Mouse (Mus musculus): ENCODE data around the gene Gm45713. TPM values are rescaled to one million over a fixed set of nuclear protein-coding genes. Genes with fewer than 3 reads are reported as not detected.
"Not testable (repeated sequence)": the region's sequence is repeated elsewhere in the genome, so short reads cannot be mapped to it uniquely, and the experiment has no call there.

Gm45713 gene
- polyA plus RNA-seq, 1 experiment, result 0.06 TPM

GRCm38 (mm10) chr7:45112529-45112928 is 23.5 kb downstream of the Gm45713 start:
- TF ChIP-seq CTCF (IDR thresholded peaks at IDR 0.05; ENCODE audit: control insufficient read depth, insufficient read depth, insufficient replicate concordance, low read depth, low read length) (no peak), POLR2A (IDR thresholded peaks at IDR 0.05; ENCODE audit: control insufficient read depth, low read depth, low read length) (no peak)
- Histone ChIP-seq H3K36me3 (ENCODE audit: control insufficient read depth, insufficient read depth, low read length) (no peaks in the 10 kb centered on the region), H3K4me1 (ENCODE audit: control insufficient read depth, insufficient read depth, low read length) (no peaks in the 10 kb centered on the region), H3K4me3 (ENCODE audit: control insufficient read depth, low read depth, low read length) (no peak overlapping the region), H3K27ac (ENCODE audit: control insufficient read depth, insufficient read depth, low read depth, low read length) (no peak overlapping the region), H3K27me3 (ENCODE audit: control insufficient read depth, insufficient read depth, low read length) (no peaks in the 10 kb centered on the region)

GRCm38 (mm10) chr7:45111940-45112339 is 24.1 kb downstream of the Gm45713 start:
- Histone ChIP-seq H3K27me3 (ENCODE audit: control insufficient read depth, insufficient read depth, low read length) (no peaks in the 10 kb centered on the region), H3K4me3 (ENCODE audit: control insufficient read depth, low read depth, low read length) (no peak overlapping the region), H3K27ac (ENCODE audit: control insufficient read depth, insufficient read depth, low read depth, low read length) (no peak overlapping the region), H3K36me3 (ENCODE audit: control insufficient read depth, insufficient read depth, low read length) (no peaks in the 10 kb centered on the region), H3K4me1 (ENCODE audit: control insufficient read depth, insufficient read depth, low read length) (no peaks in the 10 kb centered on the region)
- no peak for TF ChIP-seq CTCF (IDR thresholded peaks at IDR 0.05; ENCODE audit: control insufficient read depth, insufficient read depth, insufficient replicate concordance, low read depth, low read length)
- TF ChIP-seq POLR2A (IDR thresholded peaks at IDR 0.05; ENCODE audit: control insufficient read depth, low read depth, low read length), result no peak

GRCm38 (mm10) chr7:45110089-45110488 is 25.9 kb downstream of the Gm45713 start:
- not testable (repeated sequence) for H3K27me3 ChIP-seq (ENCODE audit: control insufficient read depth, insufficient read depth, low read length); H3K27ac ChIP-seq (ENCODE audit: control insufficient read depth, insufficient read depth, low read depth, low read length)

DNA sequence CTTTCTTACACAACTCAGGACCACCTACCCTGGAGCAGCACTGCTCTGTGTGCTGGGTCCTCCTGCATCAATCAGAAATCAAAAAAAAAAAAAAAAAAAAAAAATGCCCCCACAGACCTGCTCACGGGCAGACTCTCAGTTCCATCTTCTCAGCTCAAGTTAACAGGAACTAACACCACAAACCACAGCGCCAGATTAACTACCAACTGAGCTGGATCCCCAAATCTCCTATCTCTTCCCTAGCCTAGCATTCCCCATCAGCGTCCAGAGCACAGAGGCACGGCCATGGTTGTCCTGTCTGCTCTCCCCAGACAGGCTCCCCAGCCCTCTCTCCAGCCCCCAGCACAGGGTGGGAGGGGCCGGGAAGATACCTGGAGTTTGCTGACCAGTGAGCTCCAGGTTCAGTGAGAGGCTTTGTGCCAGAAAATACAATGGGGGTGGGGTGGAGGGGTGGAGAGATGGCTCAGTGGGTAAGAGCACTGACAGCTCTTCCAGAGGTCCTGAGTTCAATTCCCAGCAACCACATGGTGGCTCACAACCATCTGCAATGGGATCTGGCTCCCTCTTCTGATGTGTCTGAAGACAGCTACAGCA is 28.9 kb downstream of the Gm45713 start:
- H3K36me3 ChIP-seq (ENCODE audit: control insufficient read depth, insufficient read depth, low read length), result no peaks in the 10 kb centered on the region
- no peaks in the 10 kb centered on the region for H3K4me1 ChIP-seq (ENCODE audit: control insufficient read depth, insufficient read depth, low read length)
- TF ChIP-seq CTCF (IDR thresholded peaks at IDR 0.05; ENCODE audit: control insufficient read depth, insufficient read depth, insufficient replicate concordance, low read depth, low read length) (no peak), POLR2A (IDR thresholded peaks at IDR 0.05; ENCODE audit: control insufficient read depth, low read depth, low read length) (no peak)
- no peaks in the 10 kb centered on the region for H3K27me3 ChIP-seq (ENCODE audit: control insufficient read depth, insufficient read depth, low read length)
- H3K4me3 ChIP-seq (ENCODE audit: control insufficient read depth, low read depth, low read length), result no peak overlapping the region
- H3K27ac ChIP-seq (ENCODE audit: control insufficient read depth, insufficient read depth, low read depth, low read length), result no peak overlapping the region

More at GRCm38 (mm10) chr7:45110089-45110488, 25.9 kb downstream of the Gm45713 start:
- not testable (repeated sequence) for H3K4me3 ChIP-seq (ENCODE audit: control insufficient read depth, low read depth, low read length); H3K36me3 ChIP-seq (ENCODE audit: control insufficient read depth, insufficient read depth, low read length); H3K4me1 ChIP-seq (ENCODE audit: control insufficient read depth, insufficient read depth, low read length)

DNA sequence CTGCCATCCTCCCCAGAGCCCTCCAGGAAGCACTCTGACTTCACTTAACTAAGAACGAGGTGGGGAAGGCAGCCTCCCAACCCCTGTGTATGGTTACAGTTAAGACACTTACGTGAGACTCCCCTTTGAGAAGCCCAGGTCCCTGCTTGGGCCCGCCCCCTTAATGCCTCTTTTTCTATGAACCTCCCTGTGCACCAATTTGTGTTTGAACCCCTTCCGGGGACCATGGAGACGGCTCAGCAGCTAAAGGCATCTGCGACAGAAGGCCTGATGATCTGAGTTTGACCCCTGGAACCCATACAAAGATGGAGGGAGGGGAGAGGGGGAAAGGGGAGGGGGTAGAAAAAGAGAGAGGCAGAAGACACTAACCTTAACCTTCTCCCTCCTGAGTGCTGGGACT is 29.6 kb downstream of the Gm45713 start:
- H3K4me3 ChIP-seq (ENCODE audit: control insufficient read depth, low read depth, low read length), result no peak overlapping the region
- no peaks in the 10 kb centered on the region for H3K4me1 ChIP-seq (ENCODE audit: control insufficient read depth, insufficient read depth, low read length)
- H3K27me3 ChIP-seq (ENCODE audit: control insufficient read depth, insufficient read depth, low read length), result no peaks in the 10 kb centered on the region
- no peak for TF ChIP-seq POLR2A (IDR thresholded peaks at IDR 0.05; ENCODE audit: control insufficient read depth, low read depth, low read length)
- TF ChIP-seq CTCF (IDR thresholded peaks at IDR 0.05; ENCODE audit: control insufficient read depth, insufficient read depth, insufficient replicate concordance, low read depth, low read length), result no peak
- no peak overlapping the region for H3K27ac ChIP-seq (ENCODE audit: control insufficient read depth, insufficient read depth, low read depth, low read length)
- no peaks in the 10 kb centered on the region for H3K36me3 ChIP-seq (ENCODE audit: control insufficient read depth, insufficient read depth, low read length)

DNA sequence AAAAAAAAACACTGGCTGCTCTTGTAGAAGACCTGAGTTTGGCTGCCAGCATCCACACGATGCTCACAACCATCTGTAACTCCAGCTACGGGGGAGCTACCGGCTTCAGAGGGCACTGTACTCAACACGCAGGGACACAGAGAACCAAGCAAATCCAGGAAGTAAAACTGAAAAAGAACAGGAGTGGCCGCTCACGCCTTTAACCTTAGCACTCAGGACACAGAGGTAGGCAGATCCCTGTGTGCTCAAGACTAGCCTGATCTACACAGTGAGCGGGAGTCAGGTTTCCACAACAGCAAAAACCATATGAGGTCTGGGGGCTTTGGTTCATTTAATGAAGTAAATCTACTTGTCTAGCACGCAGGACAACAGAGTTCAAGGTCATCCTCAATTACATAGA is 30.5 kb downstream of the Gm45713 start:
- no peak overlapping the region for H3K4me3 ChIP-seq (ENCODE audit: control insufficient read depth, low read depth, low read length)
- no peaks in the 10 kb centered on the region for H3K4me1 ChIP-seq (ENCODE audit: control insufficient read depth, insufficient read depth, low read length)
- TF ChIP-seq CTCF (IDR thresholded peaks at IDR 0.05; ENCODE audit: control insufficient read depth, insufficient read depth, insufficient replicate concordance, low read depth, low read length) (no peak), POLR2A (IDR thresholded peaks at IDR 0.05; ENCODE audit: control insufficient read depth, low read depth, low read length) (no peak)
- no peaks in the 10 kb centered on the region for H3K27me3 ChIP-seq (ENCODE audit: control insufficient read depth, insufficient read depth, low read length)
- H3K27ac ChIP-seq (ENCODE audit: control insufficient read depth, insufficient read depth, low read depth, low read length), result no peak overlapping the region
- H3K36me3 ChIP-seq (ENCODE audit: control insufficient read depth, insufficient read depth, low read length), result no peaks in the 10 kb centered on the region

GRCm38 (mm10) chr7:45104941-45105340 is 31.1 kb downstream of the Gm45713 start:
- Histone ChIP-seq H3K27me3 (ENCODE audit: control insufficient read depth, insufficient read depth, low read length) (no peaks in the 10 kb centered on the region), H3K4me1 (ENCODE audit: control insufficient read depth, insufficient read depth, low read length) (no peaks in the 10 kb centered on the region), H3K27ac (ENCODE audit: control insufficient read depth, insufficient read depth, low read depth, low read length) (no peak overlapping the region), H3K4me3 (ENCODE audit: control insufficient read depth, low read depth, low read length) (no peak overlapping the region), H3K36me3 (ENCODE audit: control insufficient read depth, insufficient read depth, low read length) (no peaks in the 10 kb centered on the region)
- TF ChIP-seq POLR2A (IDR thresholded peaks at IDR 0.05; ENCODE audit: control insufficient read depth, low read depth, low read length) (no peak), CTCF (IDR thresholded peaks at IDR 0.05; ENCODE audit: control insufficient read depth, insufficient read depth, insufficient replicate concordance, low read depth, low read length) (no peak)

DNA sequence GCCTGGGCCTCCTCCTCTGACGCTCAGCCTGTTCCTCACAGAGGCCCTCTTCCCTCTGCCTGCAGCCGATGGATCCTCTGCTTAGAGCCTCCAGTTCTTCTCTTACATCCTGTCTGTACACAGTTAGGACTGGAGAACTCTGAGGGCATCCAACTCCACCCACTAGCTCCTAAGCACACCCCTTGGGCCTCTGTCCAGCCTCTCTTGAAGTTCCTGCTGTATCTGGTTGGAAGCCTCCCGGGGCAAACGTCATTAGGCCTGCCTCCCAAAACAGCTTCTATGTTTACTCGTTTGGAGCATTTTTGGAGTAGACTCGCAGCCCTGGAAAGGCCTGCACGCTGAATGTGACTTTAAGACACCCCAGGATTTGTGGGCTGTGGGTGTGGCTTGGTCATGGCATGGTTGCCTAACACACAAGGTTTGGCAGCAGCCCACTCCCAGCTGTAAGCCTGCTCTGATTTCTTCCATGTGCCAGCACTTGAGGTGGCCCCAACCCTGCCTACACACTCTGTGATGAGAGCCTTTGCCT is 32.3 kb downstream of the Gm45713 start, which contains the start of gene Fcgrt:
Gene Fcgrt, minus strand, starts transcription at position 200 of the 529 bp plus-strand sequence.
- TF ChIP-seq POLR2A (IDR thresholded peaks at IDR 0.05; ENCODE audit: control insufficient read depth, low read depth, low read length), result 0 out of 2 replicates have a peak, but pooled peaks have one; percentile 16
- no peak for TF ChIP-seq CTCF (IDR thresholded peaks at IDR 0.05; ENCODE audit: control insufficient read depth, insufficient read depth, insufficient replicate concordance, low read depth, low read length)
- peak within 1 kb of the TSS; percentile 84 for H3K27ac ChIP-seq (ENCODE audit: control insufficient read depth, insufficient read depth, low read depth, low read length)

More for the DNA sequence above, 32.3 kb downstream of the Gm45713 start, which contains the start of gene Fcgrt:
- Histone ChIP-seq H3K27me3 (ENCODE audit: control insufficient read depth, insufficient read depth, low read length) (no peaks in the 10 kb centered on the region), H3K4me3 (ENCODE audit: control insufficient read depth, low read depth, low read length) (peak within 1 kb of the TSS; percentile 70), H3K36me3 (ENCODE audit: control insufficient read depth, insufficient read depth, low read length) (no peaks in the 10 kb centered on the region), H3K4me1 (ENCODE audit: control insufficient read depth, insufficient read depth, low read length) (no peaks in the 10 kb centered on the region)

All from testis, adult 2 months (tissue).